26 mouse cellular contexts compared by ENCODE assay signal in the genomic region with DNA sequence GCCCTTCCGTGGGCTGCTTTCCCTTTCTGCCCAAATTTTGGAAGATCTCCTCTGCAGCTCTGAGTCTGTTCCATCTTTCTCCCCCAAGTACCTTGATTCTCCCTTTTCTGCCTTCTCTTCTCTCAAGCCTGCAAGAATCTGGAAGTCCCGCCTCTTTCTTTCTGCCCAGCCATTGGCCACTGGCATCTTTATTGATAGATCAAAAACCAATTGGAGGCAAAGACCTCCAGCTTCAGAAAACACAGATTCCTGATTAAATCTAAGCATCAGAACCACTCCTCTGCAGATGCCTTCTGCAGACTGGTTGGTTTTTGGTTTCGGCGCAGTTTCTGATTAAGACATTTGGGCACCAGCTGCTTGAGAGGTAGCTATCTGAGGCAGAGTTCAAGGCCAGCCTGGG. TPM values are rescaled to one million over a fixed set of nuclear protein-coding genes. Genes with fewer than 3 reads are reported as not detected.
DNase-seq lines count a peak whose midpoint lies in the region; ATAC-seq and TF ChIP-seq lines count a peak whose summit lies in the region.
"Had no signal": no experiment of that assay in that cellular context is flagged by ENCODE, and none has a peak within 500 bp of the region (broad histone marks: within the 10 kb centered on the region; RNA-seq: fewer than 3 reads in every experiment).

No protein-coding gene starts in this region.

- no peak for TF ChIP-seq EP300 in stomach, postnatal 0 days (optimal IDR thresholded peaks at IDR 0.05)

- H3K4me3 ChIP-seq in midbrain, embryonic 14.5 days (replicated peaks; ENCODE audit: low read depth, low read length): no peak overlapping the region
- H3K4me3 ChIP-seq in midbrain, embryonic 13.5 days (replicated peaks): no peak overlapping the region
- H3K4me3 ChIP-seq in intestine, embryonic 15.5 days (replicated peaks): no peak overlapping the region
- H3K4me3 ChIP-seq in stomach, postnatal 0 days (ENCODE audit: low read depth, low read length): no peak overlapping the region
- H3K4me3 ChIP-seq: forebrain, embryonic 10.5 days; forebrain, embryonic 13.5 days; heart, adult 2 months; heart, embryonic 10.5 days; heart, embryonic 13.5 days; hindbrain, embryonic 15.5 days had no signal

- WGBS in midbrain, embryonic 14.5 days: 79% methylated on average over 4 of the region's 4 CpGs
- 65% methylated on average over 4 of the region's 4 CpGs for WGBS in midbrain, embryonic 13.5 days
- WGBS in intestine, embryonic 15.5 days: 83% methylated on average over 4 of the region's 4 CpGs
- 72% methylated on average over 4 of the region's 4 CpGs for WGBS in stomach, postnatal 0 days

- H3K27ac ChIP-seq in midbrain, embryonic 14.5 days (replicated peaks; ENCODE audit: low read depth, low read length): no peak overlapping the region
- H3K27ac ChIP-seq in midbrain, embryonic 13.5 days: no peak overlapping the region
- H3K27ac ChIP-seq in intestine, embryonic 15.5 days: no peak overlapping the region
- no peak overlapping the region for H3K27ac ChIP-seq in stomach, postnatal 0 days (replicated peaks)
- H3K27ac ChIP-seq: forebrain, embryonic 10.5 days; forebrain, embryonic 13.5 days; heart, adult 2 months; heart, embryonic 10.5 days; heart, embryonic 13.5 days; hindbrain, embryonic 15.5 days had no signal

- no peak overlapping the region for H3K9ac ChIP-seq in midbrain, embryonic 14.5 days (replicated peaks; ENCODE audit: low read length)
- H3K9ac ChIP-seq in midbrain, embryonic 13.5 days (replicated peaks): no peak overlapping the region
- no peak overlapping the region for H3K9ac ChIP-seq in intestine, embryonic 15.5 days
- no peak overlapping the region for H3K9ac ChIP-seq in stomach, postnatal 0 days (ENCODE audit: low read length)
- H3K9ac ChIP-seq: forebrain, embryonic 13.5 days; heart, embryonic 13.5 days; hindbrain, embryonic 15.5 days had no signal

- H3K27me3 ChIP-seq in midbrain, embryonic 14.5 days (ENCODE audit: control insufficient read depth, insufficient read depth, low read length): no peaks in the 10 kb centered on the region
- no peaks in the 10 kb centered on the region for H3K27me3 ChIP-seq in midbrain, embryonic 13.5 days
- H3K27me3 ChIP-seq in intestine, embryonic 15.5 days (replicated peaks): no peaks in the 10 kb centered on the region
- no peaks in the 10 kb centered on the region for H3K27me3 ChIP-seq in stomach, postnatal 0 days (ENCODE audit: control insufficient read depth, insufficient read depth, low read length)
- H3K27me3 ChIP-seq: forebrain, embryonic 13.5 days; hindbrain, embryonic 15.5 days had no signal

- H3K4me1 ChIP-seq in midbrain, embryonic 14.5 days (ENCODE audit: control insufficient read depth, insufficient read depth, low read length): no peaks in the 10 kb centered on the region
- H3K4me1 ChIP-seq in midbrain, embryonic 13.5 days (replicated peaks): no peaks in the 10 kb centered on the region
- H3K4me1 ChIP-seq in intestine, embryonic 15.5 days (replicated peaks): no peaks in the 10 kb centered on the region
- H3K4me1 ChIP-seq in stomach, postnatal 0 days (replicated peaks; ENCODE audit: control insufficient read depth, insufficient read depth): no peaks in the 10 kb centered on the region
- H3K4me1 ChIP-seq: forebrain, embryonic 10.5 days; forebrain, embryonic 13.5 days; heart, embryonic 10.5 days; heart, embryonic 13.5 days; hindbrain, embryonic 15.5 days had no signal

- ATAC-seq in midbrain, embryonic 14.5 days (ENCODE audit: low FRiP score, low TSS enrichment): no peak
- no peak for ATAC-seq in midbrain, embryonic 13.5 days
- no peak for ATAC-seq in intestine, embryonic 15.5 days
- ATAC-seq in stomach, postnatal 0 days (ENCODE audit: low FRiP score, low TSS enrichment): no peak
- ATAC-seq: forebrain, embryonic 13.5 days; forebrain, embryonic 16.5 days had no signal

- no peak for TF ChIP-seq CTCF in stomach, postnatal 0 days (IDR thresholded peaks at IDR 0.05; ENCODE audit: low read depth)

- H3K4me2 ChIP-seq in midbrain, embryonic 14.5 days (ENCODE audit: low read length): no peak overlapping the region
- H3K4me2 ChIP-seq in midbrain, embryonic 13.5 days (replicated peaks): no peak overlapping the region
- no peak overlapping the region for H3K4me2 ChIP-seq in intestine, embryonic 15.5 days (replicated peaks)
- no peak overlapping the region for H3K4me2 ChIP-seq in stomach, postnatal 0 days (replicated peaks; ENCODE audit: low read depth)
- H3K4me2 ChIP-seq: forebrain, embryonic 13.5 days; heart, embryonic 13.5 days; hindbrain, embryonic 15.5 days had no signal

- no peaks in the 10 kb centered on the region for H3K9me3 ChIP-seq in midbrain, embryonic 14.5 days (ENCODE audit: control insufficient read depth, low read length)
- H3K9me3 ChIP-seq in midbrain, embryonic 13.5 days: no peaks in the 10 kb centered on the region
- H3K9me3 ChIP-seq in intestine, embryonic 15.5 days: no peaks in the 10 kb centered on the region
- H3K9me3 ChIP-seq in stomach, postnatal 0 days (ENCODE audit: control insufficient read depth, low read length): no peaks in the 10 kb centered on the region
- H3K9me3 ChIP-seq: forebrain, embryonic 10.5 days; forebrain, embryonic 13.5 days; heart, embryonic 10.5 days; heart, embryonic 13.5 days; hindbrain, embryonic 15.5 days had no signal

- no peaks in the 10 kb centered on the region for H3K36me3 ChIP-seq in midbrain, embryonic 14.5 days (ENCODE audit: control insufficient read depth, insufficient read depth, low read length)
- no peaks in the 10 kb centered on the region for H3K36me3 ChIP-seq in midbrain, embryonic 13.5 days
- H3K36me3 ChIP-seq in intestine, embryonic 15.5 days: no peaks in the 10 kb centered on the region
- 0 out of 2 replicates have a peak, but pooled peaks cover 4% of the 10 kb centered on the region for H3K36me3 ChIP-seq in stomach, postnatal 0 days (ENCODE audit: control insufficient read depth, insufficient read depth, low read length)
- H3K36me3 ChIP-seq: forebrain, embryonic 10.5 days; hindbrain, embryonic 15.5 days had no signal

- DNase-seq in midbrain, embryonic 14.5 days: peak; percentile 19
- peak; percentile 41 for DNase-seq in ES-CJ7 (ENCODE audit: low read depth, low spot score)
- peak; percentile 17 for DNase-seq in NIH3T3 (ENCODE audit: low read depth)
- no peak for DNase-seq in adrenal gland, postnatal 36 days
- DNase-seq in stomach, postnatal 0 days (ENCODE audit: low spot score): no peak
- DNase-seq: adrenal gland, adult 2 months; adrenal gland, postnatal 14 days; B cell, adult 2 months; cerebellum, adult 18-20 months; cerebellum, adult 9-10 months; cerebellum, postnatal 14 days; gastrocnemius, postnatal 10 days; gastrocnemius, postnatal 36 days; heart, adult 2 months; heart, postnatal 14 days; heart, postnatal 4 days; kidney, adult 18-20 months had no signal

RNA-seq across cellular contexts. Expression of a gene that starts 22.9 kb away (rescaled TPM):
- 1.6 and 1.7 TPM in 2 replicates for polyA plus RNA-seq in midbrain, embryonic 14.5 days (2014; fragmentation: Nextera tagmentation; extraction: Ambion mirVana)
- 0.52 and 0.86 TPM in 2 replicates for polyA plus RNA-seq in midbrain, embryonic 13.5 days (2015; fragmentation: Nextera tagmentation; extraction: Ambion mirVana)
- total RNA-seq in adrenal gland, postnatal 36 days (2021): under 1 TPM; 0.53 to 0.99 TPM
- polyA plus RNA-seq in intestine, embryonic 15.5 days (2015; fragmentation: Nextera tagmentation; extraction: Ambion mirVana): 6.6 and 6.8 TPM in 2 replicates
- 10.2 and 13.0 TPM in 2 replicates for polyA plus RNA-seq in stomach, postnatal 0 days (2015; fragmentation: Nextera tagmentation; extraction: Ambion mirVana)
- total RNA-seq: granulocyte monocyte progenitor cell, adult 5-6 weeks had no signal

Comparison
In these comparisons a context has a peak if more than half of its experiments do, and no peak if none do; other contexts are left out.
1. DNase-seq: peak in midbrain, embryonic 14.5 days (single experiment), ES-CJ7 (single experiment) and NIH3T3 (single experiment); none in adrenal gland, postnatal 36 days (0 of 2) and stomach, postnatal 0 days (single experiment).